Mouse (Mus musculus): Measurements from ENCODE around the gene Rrad. TPM values are rescaled to one million over a fixed set of nuclear protein-coding genes. Genes with fewer than 3 reads are reported as not detected.
A peak's percentile ranks its signal among the peaks of the same experiment; 100 is the strongest.

Gene Rrad
- polyA plus RNA-seq, 1 experiment from 2014 or later: 2.9 TPM

DNA sequence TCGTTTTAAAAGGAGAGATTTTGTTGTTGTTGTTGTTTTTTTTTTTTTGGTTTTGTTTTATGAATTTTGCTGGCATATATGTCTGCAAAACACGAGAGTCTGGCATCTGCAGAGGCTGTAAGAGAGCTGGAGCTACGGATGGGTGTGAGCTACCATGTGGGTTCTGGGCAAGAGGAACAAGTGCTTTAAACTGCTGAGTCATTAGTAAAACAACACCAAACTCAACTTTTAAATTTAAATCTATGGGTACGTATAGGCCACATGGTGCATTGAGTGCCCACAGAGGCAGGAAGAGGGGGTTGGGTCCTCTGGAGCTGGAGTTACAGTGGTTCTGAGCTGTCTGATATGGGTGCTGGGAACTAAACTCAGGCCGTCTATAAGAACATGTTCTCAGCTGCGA, 6.9 kb upstream of the Rrad start:
- 92% methylated on average over 6 of the region's 6 CpGs for WGBS
- no peak for ATAC-seq
- no peak overlapping the region for H3K4me2 ChIP-seq (ENCODE audit: low read length)
- no peaks in the 10 kb centered on the region for H3K9me3 ChIP-seq (replicated peaks; ENCODE audit: control insufficient read depth, low read length, poor library complexity, severe bottlenecking)
- H3K36me3 ChIP-seq (ENCODE audit: control insufficient read depth, insufficient read depth, low read length): peaks cover 3% of the 10 kb centered on the region
- no peak overlapping the region for H3K27ac ChIP-seq (ENCODE audit: low read length)
- H3K9ac ChIP-seq (ENCODE audit: low read depth, low read length): no peak overlapping the region
- no peak overlapping the region for H3K4me3 ChIP-seq (ENCODE audit: low read depth, low read length)
- no peaks in the 10 kb centered on the region for H3K27me3 ChIP-seq (ENCODE audit: control insufficient read depth, insufficient read depth, low read depth, low read length)
- peaks cover 20% of the 10 kb centered on the region for H3K4me1 ChIP-seq (ENCODE audit: control insufficient read depth, insufficient read depth, low read length)

DNA sequence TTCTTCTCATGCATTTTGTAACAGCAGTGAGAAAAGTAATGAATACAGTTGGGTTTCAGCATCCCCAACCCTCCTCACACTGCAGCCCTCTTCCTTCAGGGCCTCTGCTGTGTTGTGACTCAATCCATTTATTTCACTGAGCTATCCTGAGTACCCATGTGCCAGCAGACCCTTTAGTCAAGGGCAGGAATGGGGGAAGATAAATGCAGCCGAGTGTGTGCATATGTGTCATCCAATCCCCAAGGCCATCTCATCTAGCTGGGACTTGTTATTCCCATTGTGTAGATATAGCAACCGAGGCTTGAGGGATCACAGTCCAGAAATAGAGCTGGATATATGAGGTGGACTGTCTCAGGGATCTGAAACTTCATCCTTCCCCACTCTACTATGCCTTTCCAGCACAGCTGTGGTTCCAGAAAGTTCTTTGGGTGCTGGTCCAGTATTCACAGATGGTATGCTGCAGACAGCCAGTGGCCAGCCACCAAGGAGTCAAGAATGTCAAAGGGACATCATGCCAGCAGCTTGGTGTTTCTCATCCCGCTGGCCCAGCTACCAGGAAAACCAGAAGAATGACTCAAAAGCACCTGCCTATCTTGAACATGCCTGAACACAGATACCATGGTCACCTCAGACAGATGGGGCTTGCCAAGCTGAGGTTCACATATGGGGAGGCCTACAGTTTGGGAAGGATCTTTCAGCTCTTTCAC, 4.0 kb upstream of the Rrad start:
- ATAC-seq: no peak
- Histone ChIP-seq H3K9ac (ENCODE audit: low read depth, low read length) (no peak overlapping the region), H3K9me3 (replicated peaks; ENCODE audit: control insufficient read depth, low read length, poor library complexity, severe bottlenecking) (no peaks in the 10 kb centered on the region), H3K27me3 (ENCODE audit: control insufficient read depth, insufficient read depth, low read depth, low read length) (no peaks in the 10 kb centered on the region; the same call in none of the 2 replicates), H3K27ac (ENCODE audit: low read length) (no peak overlapping the region), H3K36me3 (ENCODE audit: control insufficient read depth, insufficient read depth, low read length) (peaks cover 3% of the 10 kb centered on the region), H3K4me3 (ENCODE audit: low read depth, low read length) (no peak overlapping the region), H3K4me1 (ENCODE audit: control insufficient read depth, insufficient read depth, low read length) (peaks cover 18% of the 10 kb centered on the region), H3K4me2 (ENCODE audit: low read length) (no peak overlapping the region)
- WGBS: 97% methylated on average over 3 of the region's 3 CpGs

DNA sequence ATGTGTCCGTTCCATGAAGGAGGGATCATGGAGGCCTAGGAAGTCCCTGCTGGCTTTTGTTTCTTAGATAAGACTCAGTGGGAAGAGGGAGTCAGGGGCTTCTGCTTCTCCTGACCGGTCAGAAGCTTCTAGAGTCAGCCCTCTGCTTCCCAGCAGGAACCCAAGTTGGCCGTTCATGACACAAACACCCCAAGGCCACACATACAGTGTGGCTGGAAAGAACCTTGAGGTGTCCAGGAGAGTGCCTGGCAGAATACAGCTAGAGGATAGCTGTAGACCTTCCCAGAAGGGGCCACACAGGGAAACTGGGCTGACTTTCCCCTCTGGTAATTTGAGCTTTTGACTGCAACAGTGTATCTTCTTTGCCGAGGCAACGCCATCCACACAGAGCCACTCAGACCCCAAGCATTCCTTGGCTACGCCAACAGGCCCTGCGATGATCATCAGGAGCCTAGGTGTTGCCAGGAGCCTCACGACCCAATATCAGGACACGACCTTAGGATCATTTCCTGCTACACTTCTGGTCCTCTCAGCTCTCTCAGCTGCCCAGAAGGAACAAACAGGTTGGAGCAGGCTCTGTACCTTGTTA, 2.1 kb upstream of the Rrad start:
- no peaks in the 10 kb centered on the region for H3K9me3 ChIP-seq (replicated peaks; ENCODE audit: control insufficient read depth, low read length, poor library complexity, severe bottlenecking)
- H3K4me1 ChIP-seq (ENCODE audit: control insufficient read depth, insufficient read depth, low read length): peaks cover 15% of the 10 kb centered on the region
- peaks cover 9% of the 10 kb centered on the region for H3K27me3 ChIP-seq (ENCODE audit: control insufficient read depth, insufficient read depth, low read depth, low read length)
- no peaks in the 10 kb centered on the region; the same call in 1 of the 2 replicates for H3K36me3 ChIP-seq (ENCODE audit: control insufficient read depth, insufficient read depth, low read length)
- no peak overlapping the region for H3K9ac ChIP-seq (ENCODE audit: low read depth, low read length)
- 73% methylated on average over 9 of the region's 9 CpGs for WGBS
- no peak; the same call in 1 of the 2 replicates for ATAC-seq
- H3K4me3 ChIP-seq (ENCODE audit: low read depth, low read length): no peak overlapping the region
- no peak overlapping the region for H3K4me2 ChIP-seq (ENCODE audit: low read length)
- peak overlapping the region; percentile 21; the same call in 1 of the 2 replicates for H3K27ac ChIP-seq (ENCODE audit: low read length)

DNA sequence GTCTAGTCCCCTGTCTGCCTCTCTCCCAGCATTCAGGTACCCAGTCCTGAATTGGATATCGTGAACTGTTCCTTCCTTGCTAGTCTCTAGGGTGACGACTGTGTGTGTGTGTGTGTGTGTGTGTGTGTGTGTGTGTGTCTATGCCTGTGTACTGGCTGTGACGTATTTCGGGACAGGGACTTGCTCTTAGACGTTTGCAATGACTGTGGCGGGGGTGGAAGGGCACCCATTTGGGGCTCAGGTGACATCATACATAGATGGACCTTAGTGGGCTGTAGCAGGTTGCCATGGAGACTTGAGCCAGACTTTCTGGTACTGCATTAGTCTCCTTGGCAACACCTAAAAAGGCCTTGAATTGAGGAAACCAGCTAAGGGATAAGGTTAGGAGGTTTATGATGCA, 1.4 kb upstream of the Rrad start:
- Histone ChIP-seq H3K4me3 (ENCODE audit: low read depth, low read length) (no peak overlapping the region), H3K27ac (ENCODE audit: low read length) (peak overlapping the region; percentile 39; the same call in 1 of the 2 replicates), H3K4me2 (ENCODE audit: low read length) (no peak overlapping the region), H3K9ac (ENCODE audit: low read depth, low read length) (no peak overlapping the region), H3K9me3 (replicated peaks; ENCODE audit: control insufficient read depth, low read length, poor library complexity, severe bottlenecking) (no peaks in the 10 kb centered on the region), H3K36me3 (ENCODE audit: control insufficient read depth, insufficient read depth, low read length) (no peaks in the 10 kb centered on the region; the same call in 1 of the 2 replicates), H3K27me3 (ENCODE audit: control insufficient read depth, insufficient read depth, low read depth, low read length) (peaks cover 9% of the 10 kb centered on the region), H3K4me1 (ENCODE audit: control insufficient read depth, insufficient read depth, low read length) (peaks cover 15% of the 10 kb centered on the region)
- ATAC-seq: peak; percentile 81
- WGBS: 44% methylated on average over 6 of the region's 6 CpGs

DNA sequence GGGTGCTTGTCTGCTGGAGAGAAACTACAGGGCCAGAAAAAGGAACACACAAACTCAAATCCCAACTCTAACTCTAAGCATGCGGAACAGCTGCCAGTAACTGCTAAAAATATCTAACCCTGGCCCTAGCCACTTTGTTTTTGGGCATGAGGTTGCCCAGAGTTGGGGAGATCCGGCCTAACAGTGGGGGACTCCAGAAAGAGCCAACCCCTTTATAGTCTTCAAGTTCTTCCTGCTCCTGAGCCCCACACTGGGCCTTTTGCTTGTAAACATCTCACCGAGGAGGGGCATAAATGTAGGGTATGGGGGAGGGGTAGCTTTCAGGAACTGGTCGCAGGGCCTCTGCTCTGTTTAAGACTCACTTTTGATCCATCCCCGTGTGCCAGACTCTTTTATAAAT, 848 bp upstream of the Rrad start:
- Histone ChIP-seq H3K9ac (ENCODE audit: low read depth, low read length) (no peak overlapping the region), H3K4me1 (ENCODE audit: control insufficient read depth, insufficient read depth, low read length) (peaks cover 15% of the 10 kb centered on the region), H3K4me2 (ENCODE audit: low read length) (peak overlapping the region; percentile 63), H3K27ac (ENCODE audit: low read length) (peak overlapping the region; percentile 39; the same call in 1 of the 2 replicates), H3K9me3 (replicated peaks; ENCODE audit: control insufficient read depth, low read length, poor library complexity, severe bottlenecking) (no peaks in the 10 kb centered on the region), H3K36me3 (ENCODE audit: control insufficient read depth, insufficient read depth, low read length) (no peaks in the 10 kb centered on the region; the same call in 1 of the 2 replicates), H3K27me3 (ENCODE audit: control insufficient read depth, insufficient read depth, low read depth, low read length) (peaks cover 9% of the 10 kb centered on the region), H3K4me3 (ENCODE audit: low read depth, low read length) (no peak overlapping the region; the same call in 1 of the 2 replicates)
- ATAC-seq: peak; percentile 22; the same call in 1 of the 2 replicates
- 39% methylated on average over 5 of the region's 5 CpGs for WGBS

DNA sequence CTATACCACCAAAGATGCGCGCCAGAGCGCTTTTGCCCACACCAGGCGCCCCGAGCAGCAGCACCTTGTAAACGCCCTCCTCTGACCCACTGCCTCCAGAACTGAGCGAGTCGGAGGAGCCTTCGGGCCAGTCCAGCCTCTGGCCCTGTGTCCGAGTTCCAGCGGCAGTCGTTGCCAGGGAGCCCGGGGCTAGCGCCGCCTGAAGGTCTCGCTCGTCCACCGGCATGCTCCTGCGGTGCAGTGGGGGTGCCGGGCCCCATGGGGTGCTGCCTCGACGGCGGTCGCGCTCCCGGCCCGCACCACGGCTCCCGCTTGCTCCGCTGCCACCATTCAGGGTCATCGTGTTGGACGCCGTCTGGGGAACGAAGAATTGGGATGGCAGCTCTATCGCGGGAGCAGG, 553 bp downstream of the Rrad start:
- 0 out of 2 replicates have a peak, but pooled peaks have one; percentile 5 for ATAC-seq
- H3K27ac ChIP-seq (ENCODE audit: low read length): no peak overlapping the region
- H3K36me3 ChIP-seq (ENCODE audit: control insufficient read depth, insufficient read depth, low read length): no peaks in the 10 kb centered on the region; the same call in 1 of the 2 replicates
- WGBS: under 1% methylated on average over 36 of the region's 36 CpGs
- peak overlapping the region; percentile 47; the same call in 1 of the 2 replicates for H3K9ac ChIP-seq (ENCODE audit: low read depth, low read length)
- peaks cover 15% of the 10 kb centered on the region for H3K4me1 ChIP-seq (ENCODE audit: control insufficient read depth, insufficient read depth, low read length)
- peak overlapping the region; percentile 63 for H3K4me2 ChIP-seq (ENCODE audit: low read length)
- no peaks in the 10 kb centered on the region for H3K9me3 ChIP-seq (replicated peaks; ENCODE audit: control insufficient read depth, low read length, poor library complexity, severe bottlenecking)
- H3K27me3 ChIP-seq (ENCODE audit: control insufficient read depth, insufficient read depth, low read depth, low read length): peaks cover 9% of the 10 kb centered on the region
- peak overlapping the region; percentile 38 for H3K4me3 ChIP-seq (ENCODE audit: low read depth, low read length)

DNA sequence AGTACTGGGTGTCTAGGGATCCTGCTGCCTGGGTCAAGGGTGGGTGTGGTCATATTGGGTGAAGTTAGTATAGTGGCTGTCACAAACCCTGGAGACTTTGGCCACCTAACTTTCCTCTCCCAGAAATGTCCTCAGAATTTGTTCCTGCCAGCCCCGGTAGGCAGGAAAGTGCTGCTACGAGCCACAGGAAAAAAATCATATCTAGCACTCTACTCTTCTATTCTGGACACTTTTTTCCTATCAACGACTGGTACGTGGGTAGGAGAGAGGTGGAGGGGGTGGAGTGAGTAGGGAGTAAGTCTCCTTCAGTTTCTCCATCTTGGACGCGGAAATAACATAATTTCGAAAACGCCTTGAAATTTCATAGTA, 1.0 kb downstream of the Rrad start:
- peak overlapping the region; percentile 38; the same call in 1 of the 2 replicates for H3K4me3 ChIP-seq (ENCODE audit: low read depth, low read length)
- no peak for ATAC-seq
- H3K27me3 ChIP-seq (ENCODE audit: control insufficient read depth, insufficient read depth, low read depth, low read length): peaks cover 9% of the 10 kb centered on the region
- peaks cover 15% of the 10 kb centered on the region for H3K4me1 ChIP-seq (ENCODE audit: control insufficient read depth, insufficient read depth, low read length)
- H3K27ac ChIP-seq (ENCODE audit: low read length): no peak overlapping the region
- H3K4me2 ChIP-seq (ENCODE audit: low read length): peak overlapping the region; percentile 63; the same call in 1 of the 2 replicates
- no peaks in the 10 kb centered on the region; the same call in 1 of the 2 replicates for H3K36me3 ChIP-seq (ENCODE audit: control insufficient read depth, insufficient read depth, low read length)
- no peak overlapping the region for H3K9ac ChIP-seq (ENCODE audit: low read depth, low read length)
- 37% methylated on average over 8 of the region's 8 CpGs for WGBS
- no peaks in the 10 kb centered on the region for H3K9me3 ChIP-seq (replicated peaks; ENCODE audit: control insufficient read depth, low read length, poor library complexity, severe bottlenecking)

DNA sequence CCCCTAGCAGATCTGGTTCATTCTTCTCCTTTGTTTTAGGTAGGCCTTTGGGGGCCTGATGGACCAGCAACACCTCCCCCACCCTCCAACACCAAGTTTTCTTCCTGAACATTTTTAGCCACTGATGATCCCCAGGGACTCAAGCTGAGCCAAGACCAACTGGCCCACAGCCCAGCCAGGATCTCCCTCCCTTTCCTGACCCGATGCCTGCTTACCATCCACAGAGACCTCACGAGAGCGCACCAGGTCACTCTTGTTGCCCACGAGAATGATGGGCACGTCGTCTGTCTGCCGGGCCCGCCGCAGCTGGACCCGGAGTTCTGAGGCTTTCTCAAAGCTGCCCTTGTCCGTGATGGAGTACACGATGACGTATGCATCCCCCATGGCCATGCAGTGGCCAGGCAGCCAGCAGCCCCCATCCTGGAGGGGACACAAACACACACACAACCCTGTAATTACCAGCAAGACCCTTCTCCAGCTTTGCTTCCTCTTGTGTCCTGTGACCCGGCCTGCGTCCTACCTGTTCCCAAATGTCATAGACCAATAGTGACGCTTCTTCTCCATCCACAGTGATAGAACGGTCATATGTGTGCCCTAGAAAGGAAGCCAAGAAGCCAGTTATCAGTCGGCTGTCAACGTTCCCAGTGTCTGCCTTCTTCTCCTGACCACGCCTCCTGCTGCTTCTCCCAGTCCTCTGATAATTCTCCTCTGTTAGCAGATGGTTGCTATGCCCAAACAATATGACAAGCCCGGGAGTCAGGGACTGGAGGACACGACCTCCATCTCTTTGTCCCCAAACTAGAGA, 1.6 kb downstream of the Rrad start:
- no peak for ATAC-seq
- H3K27me3 ChIP-seq (ENCODE audit: control insufficient read depth, insufficient read depth, low read depth, low read length): peaks cover 9% of the 10 kb centered on the region
- H3K36me3 ChIP-seq (ENCODE audit: control insufficient read depth, insufficient read depth, low read length): no peaks in the 10 kb centered on the region
- peaks cover 15% of the 10 kb centered on the region for H3K4me1 ChIP-seq (ENCODE audit: control insufficient read depth, insufficient read depth, low read length)
- no peak overlapping the region for H3K4me3 ChIP-seq (ENCODE audit: low read depth, low read length)
- WGBS: 81% methylated on average over 22 of the region's 22 CpGs
- no peak overlapping the region for H3K9ac ChIP-seq (ENCODE audit: low read depth, low read length)
- no peaks in the 10 kb centered on the region for H3K9me3 ChIP-seq (replicated peaks; ENCODE audit: control insufficient read depth, low read length, poor library complexity, severe bottlenecking)
- H3K27ac ChIP-seq (ENCODE audit: low read length): no peak overlapping the region
- H3K4me2 ChIP-seq (ENCODE audit: low read length): no peak overlapping the region
